Mouse (Mus musculus) left cerebral cortex, postnatal 25 days (tissue): Measurements from ENCODE around the gene Ccna1. TPM values are rescaled to one million over a fixed set of nuclear protein-coding genes. Genes with fewer than 3 reads are reported as not detected.

Experiments used
- DNase-seq, 2 experiments: peaks; one replicate each; pipeline ENCODE4 v3.0.0; 2022; ENCODE audit warnings: low spot score in 2 of 2, mixed read lengths in 1 of 2
- intact Hi-C: fragments of 180-260 bp; cut with DNase I; formaldehyde crosslinking; loops from one replicate; pipeline ENCODE4 v1.15.1; 2025
- total RNA-seq, 2 experiments: library from RNA; stranded (reverse); gene quantifications; 2 replicates each; pipeline ENCODE4 v1.2.3; 2021

The Ccna1 gene
- 1 to 10 TPM; 1.7 to 2.0 TPM for total RNA-seq

- intact Hi-C loops, result no loop called here
- peak; percentile 79 to 82 for DNase-seq
Measured at GRCm38 (mm10) chr3:55055038-55055746, at the start of gene Ccna1. Gene Ccna1 (minus strand): TSS chr3:55055501.

- DNase-seq, result no peak
- intact Hi-C loops, result no loop called here
Measured at GRCm38 (mm10) chr3:55101092-55101491, 45.8 kb upstream of the Ccna1 start.

- DNase-seq, result no peak
- intact Hi-C loops, result no loop called here
Measured at GRCm38 (mm10) chr3:55098990-55099389, 43.7 kb upstream of the Ccna1 start.

- intact Hi-C loops, result no loop called here
Measured at GRCm38 (mm10) chr3:55098014-55098413, 42.7 kb upstream of the Ccna1 start.

GRCm38 (mm10) chr3:55097186-55097585 lies 41.9 kb upstream of the Ccna1 start:
- intact Hi-C loops, result no loop called here
- DNase-seq, result peak in 1 of 2 experiments; percentile 67

More at GRCm38 (mm10) chr3:55098014-55098413, 42.7 kb upstream of the Ccna1 start:
- DNase-seq, result no peak

- DNase-seq, result no peak
- intact Hi-C loops, result no loop called here
Measured at GRCm38 (mm10) chr3:55096655-55097005, 41.3 kb upstream of the Ccna1 start.

GRCm38 (mm10) chr3:55095968-55096654 lies 40.8 kb upstream of the Ccna1 start:
- DNase-seq, result peak; percentile 27 to 57
- intact Hi-C loops, result no loop called here

- no peak for DNase-seq
- intact Hi-C loops, result no loop called here
Measured at GRCm38 (mm10) chr3:55093161-55093560, 37.9 kb upstream of the Ccna1 start.

- intact Hi-C loops, result no loop called here
- DNase-seq, result no peak
Measured at GRCm38 (mm10) chr3:55089291-55089690, 34.0 kb upstream of the Ccna1 start.

GRCm38 (mm10) chr3:55088843-55089242 lies 33.5 kb upstream of the Ccna1 start:
- no peak for DNase-seq

GRCm38 (mm10) chr3:55088359-55088758 lies 33.1 kb upstream of the Ccna1 start:
- intact Hi-C loops, result no loop called here

More at GRCm38 (mm10) chr3:55088843-55089242, 33.5 kb upstream of the Ccna1 start:
- intact Hi-C loops, result no loop called here

GRCm38 (mm10) chr3:55087360-55087759 lies 32.1 kb upstream of the Ccna1 start:
- intact Hi-C loops, result no loop called here
- peak in 1 of 2 experiments; percentile 45 for DNase-seq

More at GRCm38 (mm10) chr3:55088359-55088758, 33.1 kb upstream of the Ccna1 start:
- no peak for DNase-seq

GRCm38 (mm10) chr3:55086948-55087347 lies 31.6 kb upstream of the Ccna1 start:
- peak in 1 of 2 experiments; percentile 48 for DNase-seq
- intact Hi-C loops, result no loop called here

GRCm38 (mm10) chr3:55085716-55086115 lies 30.4 kb upstream of the Ccna1 start:
- no peak for DNase-seq
- intact Hi-C loops, result no loop called here

GRCm38 (mm10) chr3:55084781-55085180 lies 29.5 kb upstream of the Ccna1 start:
- intact Hi-C loops, result no loop called here
- DNase-seq, result no peak

GRCm38 (mm10) chr3:55080055-55080454 lies 24.8 kb upstream of the Ccna1 start:
- DNase-seq, result peak; percentile 76 to 86
- intact Hi-C loops, result loop anchor here (1.0 kb wide), 2 partner anchors 32 to 72 kb away; partner anchors contain the start of gene Spg20

- intact Hi-C loops, result loop anchor here (1.0 kb wide), 2 partner anchors 33 to 73 kb away; partner anchors contain the start of gene Spg20
- DNase-seq, result no peak
Measured at GRCm38 (mm10) chr3:55079619-55080018, 24.3 kb upstream of the Ccna1 start.

GRCm38 (mm10) chr3:55078233-55078632 lies 22.9 kb upstream of the Ccna1 start:
- intact Hi-C loops, result no loop called here
- no peak for DNase-seq

- intact Hi-C loops, result no loop called here
- DNase-seq, result no peak
Measured at GRCm38 (mm10) chr3:55075294-55075648, 20.0 kb upstream of the Ccna1 start.

GRCm38 (mm10) chr3:55074576-55075293 lies 19.4 kb upstream of the Ccna1 start:
- no peak for DNase-seq
- intact Hi-C loops, result loop anchor here (5.0 kb wide), 1 partner anchor 337 kb away; the partner anchor contains the start of genes Alg5 and Exosc8
